Mouse (Mus musculus): ENCODE results near the gene Cyb561d1. TPM values are rescaled to one million over a fixed set of nuclear protein-coding genes. Genes with fewer than 3 reads are reported as not detected.

Cyb561d1 gene
- polyA plus RNA-seq, 1 experiment from 2014 or later, result 3.5 TPM

DNA sequence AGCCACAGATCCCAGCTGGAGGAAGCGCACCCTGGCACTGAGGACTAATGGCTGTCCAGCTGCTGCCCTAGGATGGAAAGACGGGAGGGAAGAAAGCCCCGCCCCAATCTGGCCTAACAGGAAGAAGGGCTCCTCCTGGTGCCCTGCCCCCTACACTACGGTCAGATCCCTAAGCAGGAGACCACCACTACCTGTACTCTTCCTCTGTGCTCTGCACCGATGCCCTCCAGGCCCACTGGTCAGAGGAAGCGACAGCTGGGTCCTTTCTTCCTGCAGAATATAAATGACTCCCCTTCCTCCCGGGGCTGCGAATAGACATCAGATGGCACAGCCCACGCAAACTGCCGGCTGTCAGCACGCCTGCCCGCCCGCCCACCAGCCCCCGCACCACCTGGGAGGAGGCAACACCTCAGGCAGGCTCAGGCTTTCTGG is 3.9 kb downstream of the Cyb561d1 start:
- peaks cover 24% of the 10 kb centered on the region for H3K36me3 ChIP-seq
- H3K4me3 ChIP-seq, result no peak overlapping the region
- H3K4me2 ChIP-seq, result peak overlapping the region; percentile 25
- H3K27me3 ChIP-seq, result no peaks in the 10 kb centered on the region
- WGBS, result 15% methylated on average over 14 of the region's 14 CpGs
- no peaks in the 10 kb centered on the region for H3K9me3 ChIP-seq
- peak; percentile 34 for ATAC-seq (ENCODE audit: low FRiP score)
- peak overlapping the region; percentile 90 for H3K27ac ChIP-seq
- H3K4me1 ChIP-seq (replicated peaks), result peaks cover 63% of the 10 kb centered on the region
- peak overlapping the region; percentile 63 for H3K9ac ChIP-seq

DNA sequence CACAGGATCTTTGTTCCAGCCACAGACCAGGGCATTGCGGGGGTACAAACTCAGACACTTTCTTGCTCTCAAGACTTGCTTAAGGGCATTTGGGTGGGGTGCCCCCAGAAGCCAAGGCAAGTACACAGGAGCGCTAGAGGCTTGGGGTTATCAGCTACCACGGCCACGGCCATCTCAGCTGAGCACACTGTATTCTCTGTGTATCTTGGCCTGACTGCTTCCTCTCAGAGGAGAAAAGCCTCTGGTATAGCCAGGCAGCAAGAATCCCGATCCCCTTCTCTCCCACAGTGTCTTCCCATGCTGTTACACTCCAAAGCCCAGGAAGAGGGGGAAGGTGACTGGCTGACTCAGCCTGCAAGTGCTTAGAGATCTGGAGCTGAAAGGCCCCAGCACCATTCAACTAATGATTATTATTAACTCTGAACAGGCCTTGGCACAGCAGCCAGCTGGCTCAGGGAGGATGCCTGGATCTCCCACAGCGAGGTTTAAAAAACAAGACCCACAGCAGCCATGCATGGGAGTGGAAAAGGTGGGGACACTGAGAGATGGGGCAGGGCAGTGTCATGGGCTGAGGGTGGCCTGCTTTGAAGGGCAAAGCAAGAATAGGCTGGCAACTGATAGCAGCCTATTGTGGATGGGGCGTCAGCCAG is 4.9 kb downstream of the Cyb561d1 start:
- H3K27ac ChIP-seq, result peak overlapping the region; percentile 90
- peaks cover 57% of the 10 kb centered on the region for H3K4me1 ChIP-seq (replicated peaks)
- peaks cover 19% of the 10 kb centered on the region for H3K36me3 ChIP-seq
- WGBS, result 73% methylated on average over 7 of the region's 7 CpGs
- no peak overlapping the region for H3K4me3 ChIP-seq
- no peaks in the 10 kb centered on the region for H3K27me3 ChIP-seq
- H3K9me3 ChIP-seq, result no peaks in the 10 kb centered on the region
- H3K9ac ChIP-seq, result peak overlapping the region; percentile 58
- no peak for ATAC-seq (ENCODE audit: low FRiP score)
- H3K4me2 ChIP-seq, result no peak overlapping the region

- no peak for ATAC-seq (ENCODE audit: low FRiP score)
- H3K9me3 ChIP-seq, result no peaks in the 10 kb centered on the region
- WGBS, result 90% methylated on average over 4 of the region's 4 CpGs
- no peak overlapping the region for H3K4me3 ChIP-seq
- H3K27ac ChIP-seq, result peak overlapping the region; percentile 90
- H3K4me1 ChIP-seq (replicated peaks), result peaks cover 54% of the 10 kb centered on the region
- H3K27me3 ChIP-seq, result no peaks in the 10 kb centered on the region
- H3K36me3 ChIP-seq, result peaks cover 24% of the 10 kb centered on the region
- no peak overlapping the region for H3K4me2 ChIP-seq
- 0 out of 2 replicates have a peak overlapping the region, but pooled peaks have one; percentile 58 for H3K9ac ChIP-seq
Observed at GRCm38 (mm10) chr3:108195287-108195686, 5.7 kb downstream of the Cyb561d1 start.

DNA sequence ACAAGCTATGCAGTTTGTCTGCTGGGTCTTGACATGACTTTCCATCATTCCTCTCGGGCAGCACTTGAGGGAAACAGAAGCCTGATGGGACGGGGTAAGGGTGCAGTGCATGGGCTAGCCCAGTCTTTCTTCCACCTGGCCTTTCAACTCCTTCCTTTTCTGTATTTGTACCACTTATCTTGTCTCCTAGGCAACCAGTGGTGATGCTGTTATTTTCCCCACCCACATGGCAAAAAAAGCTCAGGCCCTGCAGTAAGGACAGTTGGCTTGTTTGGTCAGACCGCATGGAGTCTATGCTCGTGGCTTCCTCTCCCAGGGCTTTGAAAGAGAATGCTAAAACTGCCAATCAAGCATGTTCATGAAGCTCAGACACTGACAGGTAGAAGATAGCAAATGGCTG is 7.3 kb downstream of the Cyb561d1 start:
- H3K4me2 ChIP-seq, result no peak overlapping the region
- H3K9me3 ChIP-seq, result no peaks in the 10 kb centered on the region
- H3K4me3 ChIP-seq, result no peak overlapping the region
- ATAC-seq (ENCODE audit: low FRiP score), result no peak
- no peaks in the 10 kb centered on the region for H3K27me3 ChIP-seq
- H3K27ac ChIP-seq, result no peak overlapping the region
- WGBS, result 74% methylated on average over 4 of the region's 4 CpGs
- no peak overlapping the region for H3K9ac ChIP-seq
- peaks cover 24% of the 10 kb centered on the region for H3K36me3 ChIP-seq
- H3K4me1 ChIP-seq (replicated peaks), result peaks cover 64% of the 10 kb centered on the region

DNA sequence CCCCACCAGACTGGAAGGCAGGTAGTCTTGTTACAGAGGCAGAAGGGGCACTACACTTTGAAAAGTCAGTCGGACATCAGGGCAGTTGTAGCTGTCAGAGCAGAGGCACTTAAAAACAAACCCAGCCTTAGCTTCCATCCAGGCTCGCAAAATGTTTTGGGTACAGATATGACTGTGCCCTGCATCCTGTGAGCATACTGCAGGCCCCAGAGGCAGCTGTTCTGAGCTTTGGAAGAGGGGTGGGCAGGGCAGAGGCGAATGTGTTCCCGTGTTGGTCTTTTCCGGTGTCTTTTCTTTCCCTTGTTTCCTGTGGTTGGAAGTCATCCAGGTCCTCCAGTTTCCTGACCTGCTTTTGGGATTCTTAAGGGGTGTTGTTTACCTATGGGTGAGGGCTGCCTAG is 11.1 kb downstream of the Cyb561d1 start:
- Histone ChIP-seq H3K36me3 (peaks cover 31% of the 10 kb centered on the region), H3K9ac (peak overlapping the region; percentile 51), H3K4me3 (no peak overlapping the region), H3K27ac (no peak overlapping the region), H3K4me2 (peak overlapping the region; percentile 91; the same call in 1 of the 2 replicates), H3K9me3 (no peaks in the 10 kb centered on the region), H3K4me1 (replicated peaks) (peaks cover 60% of the 10 kb centered on the region), H3K27me3 (peaks cover 4% of the 10 kb centered on the region; the same call in 1 of the 2 replicates)
- WGBS, result 76% methylated on average over 5 of the region's 5 CpGs
- ATAC-seq (ENCODE audit: low FRiP score), result no peak

DNA sequence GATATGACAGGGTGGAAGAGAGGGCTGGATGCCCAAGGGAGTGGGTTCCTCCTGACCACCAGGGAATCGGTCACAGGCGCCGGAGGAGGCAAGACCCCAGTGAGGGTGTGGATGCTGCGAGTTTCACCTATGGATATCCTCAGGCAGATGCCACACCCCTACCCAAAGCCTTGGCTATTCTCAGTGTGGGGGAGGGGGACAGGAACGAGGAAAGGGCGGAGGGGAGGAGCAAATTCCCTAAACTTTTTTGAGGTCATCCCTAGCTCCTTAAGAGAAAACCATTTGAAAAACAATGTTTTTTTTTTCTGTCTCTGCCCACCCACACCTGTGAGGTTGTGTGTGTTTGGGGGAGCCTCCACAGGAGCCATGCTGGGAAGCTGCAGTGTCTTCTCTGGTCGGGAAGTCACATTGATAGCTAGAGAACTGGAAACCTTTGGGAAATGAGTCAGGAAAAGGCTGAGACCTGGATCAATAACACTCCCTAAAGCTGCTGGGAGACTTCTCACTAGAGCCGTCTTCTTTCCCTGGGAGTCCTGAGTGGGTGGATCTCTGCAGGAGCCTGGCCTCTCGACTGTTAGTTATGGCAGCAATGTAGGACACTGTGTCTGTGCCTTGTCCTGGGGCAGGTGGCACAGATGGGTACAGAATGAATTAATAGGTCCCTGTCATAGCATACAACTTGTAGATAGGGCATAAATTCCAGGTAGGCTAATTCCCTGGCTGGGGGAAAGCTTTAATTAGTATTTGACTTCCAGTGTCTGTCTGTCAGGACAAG is 12.1 kb downstream of the Cyb561d1 start:
- Histone ChIP-seq H3K9ac (peak overlapping the region; percentile 51; the same call in 1 of the 2 replicates), H3K4me3 (no peak overlapping the region; the same call in 1 of the 2 replicates), H3K27me3 (peaks cover 8% of the 10 kb centered on the region; the same call in 1 of the 2 replicates), H3K4me2 (peak overlapping the region; percentile 91), H3K4me1 (replicated peaks) (peaks cover 57% of the 10 kb centered on the region), H3K36me3 (peaks cover 31% of the 10 kb centered on the region), H3K9me3 (no peaks in the 10 kb centered on the region), H3K27ac (no peak overlapping the region)
- WGBS, result 78% methylated on average over 9 of the region's 9 CpGs
- ATAC-seq (ENCODE audit: low FRiP score), result no peak

GRCm38 (mm10) chr3:108187111-108187795 is 13.8 kb downstream of the Cyb561d1 start:
- H3K4me3 ChIP-seq, result peak overlapping the region; percentile 76
- H3K27me3 ChIP-seq, result peaks cover 8% of the 10 kb centered on the region; the same call in 1 of the 2 replicates
- H3K4me2 ChIP-seq, result peak overlapping the region; percentile 91
- H3K9ac ChIP-seq, result peak overlapping the region; percentile 89
- peak overlapping the region; percentile 78; the same call in 1 of the 2 replicates for H3K27ac ChIP-seq
- WGBS, result 60% methylated on average over 20 of the region's 20 CpGs
- no peaks in the 10 kb centered on the region for H3K9me3 ChIP-seq
- peak; percentile 33; the same call in 1 of the 2 replicates for ATAC-seq (ENCODE audit: low FRiP score)
- peaks cover 50% of the 10 kb centered on the region for H3K4me1 ChIP-seq (replicated peaks)
- peaks cover 25% of the 10 kb centered on the region for H3K36me3 ChIP-seq

- peak; percentile 77 for ATAC-seq (ENCODE audit: low FRiP score)
- peak within 1 kb of the TSS; percentile 78 for H3K27ac ChIP-seq
- peak within 1 kb of the TSS; percentile 76 for H3K4me3 ChIP-seq
- peak within 1 kb of the TSS; percentile 89 for H3K9ac ChIP-seq
- peak within 1 kb of the TSS; percentile 91 for H3K4me2 ChIP-seq
- H3K36me3 ChIP-seq, result peaks cover 25% of the 10 kb centered on the region
- 1% methylated on average over 75 of the region's 100 CpGs for WGBS
- peaks cover 48% of the 10 kb centered on the region for H3K4me1 ChIP-seq (replicated peaks)
- peaks cover 8% of the 10 kb centered on the region; the same call in 1 of the 2 replicates for H3K27me3 ChIP-seq
- H3K9me3 ChIP-seq, result no peaks in the 10 kb centered on the region
Observed at GRCm38 (mm10) chr3:108186098-108187047, 14.6 kb downstream of the Cyb561d1 start, which contains the start of gene Amigo1. Gene Amigo1, plus strand, starts transcription at chr3:108186335.

DNA sequence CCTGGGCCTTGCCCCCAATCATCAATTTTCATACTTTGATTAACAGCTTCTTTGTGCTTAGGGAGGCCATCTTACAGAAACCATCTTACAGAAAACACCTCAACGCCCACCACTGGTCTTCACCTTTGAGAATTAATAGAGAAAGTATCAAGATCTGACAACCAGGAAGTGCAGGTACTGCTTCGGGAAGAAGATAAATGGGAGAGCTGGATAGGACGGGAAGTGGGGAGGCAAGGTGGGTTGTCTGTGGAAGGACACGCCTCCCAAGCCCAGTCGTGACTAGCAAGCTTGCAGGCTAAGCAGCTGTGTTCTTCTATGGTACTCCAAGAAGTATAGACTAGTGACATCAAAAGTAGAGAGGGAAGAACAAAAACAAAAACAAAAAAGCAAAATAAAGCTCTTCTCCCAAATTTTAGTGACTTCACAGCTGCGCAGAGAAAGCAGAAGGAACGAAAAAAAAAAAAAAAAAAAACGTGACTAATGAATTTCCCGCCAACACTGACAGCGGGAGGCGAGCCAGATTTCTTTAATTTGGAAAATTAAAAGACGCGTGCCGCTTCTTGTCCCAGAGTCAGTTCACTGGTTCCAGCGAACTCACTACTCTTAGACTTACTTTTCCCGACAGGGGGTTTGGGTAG is 15.4 kb downstream of the Cyb561d1 start:
- H3K27me3 ChIP-seq, result peaks cover 8% of the 10 kb centered on the region; the same call in 1 of the 2 replicates
- H3K27ac ChIP-seq, result no peak overlapping the region
- peak overlapping the region; percentile 89; the same call in 1 of the 2 replicates for H3K9ac ChIP-seq
- H3K4me2 ChIP-seq, result peak overlapping the region; percentile 91
- peak overlapping the region; percentile 76 for H3K4me3 ChIP-seq
- ATAC-seq (ENCODE audit: low FRiP score), result 0 out of 2 replicates have a peak, but pooled peaks have one; percentile 37
- peaks cover 23% of the 10 kb centered on the region for H3K36me3 ChIP-seq
- WGBS, result 4% methylated on average over 16 of the region's 16 CpGs
- peaks cover 45% of the 10 kb centered on the region for H3K4me1 ChIP-seq (replicated peaks)
- H3K9me3 ChIP-seq, result no peaks in the 10 kb centered on the region

DNA sequence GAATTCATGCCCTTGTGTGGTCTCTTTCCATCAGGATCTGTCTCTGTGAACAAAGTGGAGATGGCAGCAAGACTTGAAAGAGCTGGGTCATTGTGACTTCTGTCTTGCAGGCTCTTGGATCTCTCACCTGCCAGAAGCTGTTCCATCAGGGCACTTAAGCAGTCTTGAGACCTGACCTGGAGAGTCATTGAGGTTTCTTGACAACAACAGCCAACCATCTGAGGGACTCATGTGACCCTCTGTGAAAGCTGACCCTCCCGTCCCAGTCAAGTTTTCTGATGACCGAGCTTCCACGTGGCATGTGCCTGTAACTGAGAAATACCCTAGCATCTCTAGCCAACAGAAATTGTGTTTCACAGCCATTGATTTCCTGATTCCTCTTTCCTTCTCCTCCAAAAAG is 16.3 kb downstream of the Cyb561d1 start:
- peaks cover 15% of the 10 kb centered on the region for H3K36me3 ChIP-seq
- H3K4me1 ChIP-seq (replicated peaks), result peaks cover 37% of the 10 kb centered on the region
- H3K9me3 ChIP-seq, result no peaks in the 10 kb centered on the region
- H3K9ac ChIP-seq, result no peak overlapping the region
- no peak overlapping the region for H3K4me2 ChIP-seq
- peaks cover 8% of the 10 kb centered on the region; the same call in 1 of the 2 replicates for H3K27me3 ChIP-seq
- 74% methylated on average over 3 of the region's 3 CpGs for WGBS
- ATAC-seq (ENCODE audit: low FRiP score), result no peak
- H3K27ac ChIP-seq, result no peak overlapping the region
- no peak overlapping the region for H3K4me3 ChIP-seq

GRCm38 (mm10) chr3:108180514-108180913 is 20.5 kb downstream of the Cyb561d1 start:
- no peaks in the 10 kb centered on the region for H3K36me3 ChIP-seq
- H3K27me3 ChIP-seq, result peaks cover 5% of the 10 kb centered on the region; the same call in 1 of the 2 replicates
- H3K27ac ChIP-seq, result no peak overlapping the region
- H3K9ac ChIP-seq, result no peak overlapping the region
- WGBS, result 48% methylated on average over 2 of the region's 2 CpGs
- no peak overlapping the region for H3K4me3 ChIP-seq
- no peaks in the 10 kb centered on the region for H3K9me3 ChIP-seq
- peaks cover 10% of the 10 kb centered on the region for H3K4me1 ChIP-seq (replicated peaks)
- no peak for ATAC-seq (ENCODE audit: low FRiP score)
- no peak overlapping the region for H3K4me2 ChIP-seq

Data from hindbrain, embryonic 13.5 days (tissue).